Mouse (Mus musculus): ENCODE measurements around the gene Spib. TPM values are rescaled to one million over a fixed set of nuclear protein-coding genes. Genes with fewer than 3 reads are reported as not detected.

Spib gene
- 0.67 and 0.90 TPM in 2 replicates for total RNA-seq (2012; rRNA removed)

DNA sequence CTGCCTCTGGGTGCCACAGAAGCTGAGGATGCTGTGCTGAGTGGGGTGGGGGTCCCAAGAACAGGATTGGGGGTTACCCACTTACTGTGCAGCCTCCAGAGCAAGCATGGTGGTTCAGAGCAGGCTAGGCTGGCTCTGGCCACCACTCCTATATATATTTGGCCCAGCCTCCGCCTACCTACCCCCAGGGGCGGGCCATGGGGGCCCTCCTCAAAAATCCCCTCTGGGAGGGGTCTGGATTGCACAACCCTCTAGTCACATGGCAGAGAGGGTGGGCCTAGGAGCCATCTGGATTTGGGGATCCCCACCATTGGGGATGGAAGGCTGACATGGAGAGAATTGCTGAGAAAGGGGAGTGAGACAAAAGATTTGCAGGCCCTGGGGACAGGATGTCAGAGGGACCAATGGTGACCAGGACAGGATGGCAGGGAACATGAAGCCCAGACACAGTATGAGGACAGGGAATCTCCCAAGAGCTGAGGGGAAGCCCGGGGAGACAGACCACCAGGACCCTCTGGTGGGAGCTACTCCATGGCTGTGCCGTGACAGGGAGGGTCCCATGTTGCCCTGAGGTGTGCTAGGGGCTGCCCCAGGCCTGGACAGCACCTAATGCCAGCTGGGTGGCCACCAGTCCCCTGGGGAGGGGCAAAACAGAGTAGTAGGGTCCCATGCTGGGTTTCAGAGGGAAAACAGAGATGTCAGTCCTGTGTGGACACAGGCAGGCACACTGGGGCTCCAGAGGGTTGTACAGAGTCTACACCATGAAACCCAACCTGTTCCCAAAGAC lies at the start of gene Spib:
TSS of gene Spib (minus strand) at position 126 of the 787 bp plus-strand sequence.
- Histone ChIP-seq H3K9ac (ENCODE audit: insufficient read depth, low read depth, low read length, poor library complexity, severe bottlenecking) (no peak within 1 kb of the TSS), H3K9me3 (ENCODE audit: control insufficient read depth, insufficient read depth, low read depth, low read length) (no peaks in the 10 kb centered on the region), H3K27ac (ENCODE audit: insufficient read depth, low read depth, low read length, poor library complexity, severe bottlenecking) (no peak within 1 kb of the TSS), H3K4me3 (ENCODE audit: insufficient read depth in 1 of 2, low read depth in 1 of 2, low read length in 2 of 2, poor library complexity in 1 of 2, severe bottlenecking in 1 of 2) (no peak within 1 kb of the TSS; a peak in 1 of 4 replicates), H3K4me1 (ENCODE audit: control insufficient read depth in 2 of 2, insufficient read depth in 2 of 2, low read length in 2 of 2, poor library complexity in 1 of 2) (peaks cover 15 to 60% of the 10 kb centered on the region in 2 experiments; a peak in 3 of 4 replicates), H3K36me3 (ENCODE audit: control insufficient read depth, insufficient read depth, low read length, poor library complexity, severe bottlenecking) (peaks cover 43% of the 10 kb centered on the region)
- no peak for DNase-seq (ENCODE audit: low read depth, low spot score)
- TF ChIP-seq HCFC1 (IDR thresholded peaks at IDR 0.05; ENCODE audit: borderline replicate concordance, insufficient read depth, low read length), result no peak
- no peak for TF ChIP-seq MAFK (IDR thresholded peaks at IDR 0.05; ENCODE audit: insufficient read depth, low read depth, low read length)
- TF ChIP-seq ZNF384 (IDR thresholded peaks at IDR 0.05; ENCODE audit: low read depth, low read length), result no peak
- no peak for TF ChIP-seq CHD2 (IDR thresholded peaks at IDR 0.05; ENCODE audit: low read depth, low read length)
- TF ChIP-seq ZC3H11A (IDR thresholded peaks at IDR 0.05; ENCODE audit: borderline replicate concordance, low read depth, low read length), result no peak
- in situ Hi-C loops (cut with MboI; ENCODE audit: low sequenced_read_pairs in 2 of 2, unreplicated experiment in 2 of 2), result no loop called here

DNA sequence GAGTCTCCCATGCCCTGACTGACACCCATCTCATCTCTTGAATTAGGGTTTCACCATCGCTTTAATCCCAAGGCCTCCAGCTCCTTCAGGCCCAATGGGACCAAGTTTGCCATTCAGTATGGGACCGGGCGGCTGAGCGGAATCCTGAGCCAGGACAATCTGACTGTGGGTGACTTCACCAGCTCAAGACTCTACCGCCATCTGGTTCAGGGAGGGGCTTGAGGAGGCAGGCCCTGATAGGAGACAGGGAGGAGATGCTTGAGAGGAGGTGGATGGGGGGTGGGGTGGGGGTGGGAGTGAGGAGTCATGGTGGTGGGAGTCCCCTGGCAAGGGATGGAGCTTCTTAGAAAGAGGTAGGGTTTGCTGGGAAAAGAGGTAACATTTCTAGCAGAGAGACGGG lies 49.8 kb upstream of the Spib start:
- Histone ChIP-seq H3K9me3 (ENCODE audit: control insufficient read depth, insufficient read depth, low read depth, low read length) (no peaks in the 10 kb centered on the region), H3K4me1 (ENCODE audit: control insufficient read depth in 2 of 2, insufficient read depth in 2 of 2, low read length in 2 of 2, poor library complexity in 1 of 2) (peaks cover 0 to 6% of the 10 kb centered on the region in 2 experiments; a peak in 1 of 4 replicates), H3K27ac (ENCODE audit: insufficient read depth, low read depth, low read length, poor library complexity, severe bottlenecking) (no peak overlapping the region), H3K36me3 (ENCODE audit: control insufficient read depth, insufficient read depth, low read length, poor library complexity, severe bottlenecking) (no peaks in the 10 kb centered on the region), H3K4me3 (ENCODE audit: insufficient read depth in 1 of 2, low read depth in 1 of 2, low read length in 2 of 2, poor library complexity in 1 of 2, severe bottlenecking in 1 of 2) (no peak overlapping the region), H3K9ac (ENCODE audit: insufficient read depth, low read depth, low read length, poor library complexity, severe bottlenecking) (no peak overlapping the region)
- DNase-seq (ENCODE audit: low read depth, low spot score), result no peak
- in situ Hi-C loops (cut with MboI; ENCODE audit: low sequenced_read_pairs in 2 of 2, unreplicated experiment in 2 of 2), result no loop called here
- no peak for TF ChIP-seq ZNF384 (IDR thresholded peaks at IDR 0.05; ENCODE audit: low read depth, low read length)
- TF ChIP-seq CHD2 (IDR thresholded peaks at IDR 0.05; ENCODE audit: low read depth, low read length), result no peak
- no peak for TF ChIP-seq ZC3H11A (IDR thresholded peaks at IDR 0.05; ENCODE audit: borderline replicate concordance, low read depth, low read length)
- TF ChIP-seq HCFC1 (IDR thresholded peaks at IDR 0.05; ENCODE audit: borderline replicate concordance, insufficient read depth, low read length), result no peak

DNA sequence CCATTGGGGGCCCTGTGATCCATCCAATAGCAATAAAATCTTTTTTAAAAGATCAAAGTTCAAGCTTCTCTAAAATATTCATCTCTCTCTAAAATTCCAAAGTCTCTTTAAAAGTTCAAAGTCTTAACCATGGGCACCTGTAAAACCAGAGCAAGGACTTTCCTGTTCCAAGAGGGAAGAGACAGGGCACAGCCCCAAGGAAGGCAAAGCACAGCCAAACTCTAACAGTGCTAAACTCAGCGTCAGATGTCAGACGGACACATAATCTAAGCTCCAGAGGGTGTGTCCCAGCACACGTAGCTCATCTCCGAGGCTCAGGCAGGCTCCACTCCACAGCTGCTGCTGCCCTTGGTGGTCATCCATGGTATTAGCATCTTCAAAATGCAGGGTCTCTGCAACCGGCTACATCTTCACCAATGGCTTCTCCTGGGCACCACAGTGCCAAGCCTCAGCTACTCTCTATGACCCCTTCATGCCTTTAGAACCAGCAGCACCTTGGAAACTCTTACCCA lies 44.5 kb upstream of the Spib start:
- no peak overlapping the region for H3K9ac ChIP-seq (ENCODE audit: insufficient read depth, low read depth, low read length, poor library complexity, severe bottlenecking)
- TF ChIP-seq ZNF384 (IDR thresholded peaks at IDR 0.05; ENCODE audit: low read depth, low read length) (no peak), HCFC1 (IDR thresholded peaks at IDR 0.05; ENCODE audit: borderline replicate concordance, insufficient read depth, low read length) (no peak), CHD2 (IDR thresholded peaks at IDR 0.05; ENCODE audit: low read depth, low read length) (no peak), ZC3H11A (IDR thresholded peaks at IDR 0.05; ENCODE audit: borderline replicate concordance, low read depth, low read length) (no peak)
- no peaks in the 10 kb centered on the region for H3K36me3 ChIP-seq (ENCODE audit: control insufficient read depth, insufficient read depth, low read length, poor library complexity, severe bottlenecking)
- H3K9me3 ChIP-seq (ENCODE audit: control insufficient read depth, insufficient read depth, low read depth, low read length), result no peaks in the 10 kb centered on the region
- H3K4me1 ChIP-seq (ENCODE audit: control insufficient read depth in 2 of 2, insufficient read depth in 2 of 2, low read length in 2 of 2, poor library complexity in 1 of 2), result peaks cover 0 to 14% of the 10 kb centered on the region in 2 experiments; a peak in 2 of 4 replicates
- H3K27ac ChIP-seq (ENCODE audit: insufficient read depth, low read depth, low read length, poor library complexity, severe bottlenecking), result no peak overlapping the region
- H3K4me3 ChIP-seq (ENCODE audit: insufficient read depth in 1 of 2, low read depth in 1 of 2, low read length in 2 of 2, poor library complexity in 1 of 2, severe bottlenecking in 1 of 2), result no peak overlapping the region
- DNase-seq (ENCODE audit: low read depth, low spot score), result no peak
- in situ Hi-C loops (cut with MboI; ENCODE audit: low sequenced_read_pairs in 2 of 2, unreplicated experiment in 2 of 2), result no loop called here

DNA sequence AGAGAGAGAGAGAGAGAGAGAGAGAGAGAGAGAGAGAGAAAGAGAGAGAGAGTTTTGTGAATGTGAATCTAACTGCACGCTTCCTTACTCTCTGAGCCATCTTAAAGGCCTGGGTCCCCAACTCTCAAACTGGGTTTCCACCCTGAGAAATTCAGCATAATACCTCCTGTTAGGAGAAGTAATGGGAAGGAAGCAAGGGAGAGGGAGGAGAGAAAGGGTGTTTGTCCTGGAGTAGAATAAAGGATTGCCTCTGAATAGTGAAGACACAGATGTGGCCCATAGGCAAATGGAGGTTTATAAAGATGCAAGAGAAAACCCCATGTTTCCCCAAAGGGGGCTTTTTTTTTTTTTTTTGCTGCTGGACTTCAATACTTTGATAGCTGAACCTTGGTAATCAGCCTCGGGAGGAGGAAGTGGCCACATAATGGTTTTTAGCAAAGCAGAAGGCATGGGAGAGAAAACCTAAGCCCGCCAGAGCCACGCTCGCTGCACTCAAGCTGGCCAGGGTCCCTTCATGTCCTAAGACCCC lies 41.1 kb upstream of the Spib start:
- H3K4me1 ChIP-seq (ENCODE audit: control insufficient read depth in 2 of 2, insufficient read depth in 2 of 2, low read length in 2 of 2, poor library complexity in 1 of 2), result peaks cover 0 to 24% of the 10 kb centered on the region in 2 experiments; a peak in 2 of 4 replicates
- H3K27ac ChIP-seq (ENCODE audit: insufficient read depth, low read depth, low read length, poor library complexity, severe bottlenecking), result no peak overlapping the region
- no peaks in the 10 kb centered on the region for H3K36me3 ChIP-seq (ENCODE audit: control insufficient read depth, insufficient read depth, low read length, poor library complexity, severe bottlenecking)
- no peak for DNase-seq (ENCODE audit: low read depth, low spot score)
- H3K9ac ChIP-seq (ENCODE audit: insufficient read depth, low read depth, low read length, poor library complexity, severe bottlenecking), result no peak overlapping the region
- no peak for TF ChIP-seq ZC3H11A (IDR thresholded peaks at IDR 0.05; ENCODE audit: borderline replicate concordance, low read depth, low read length)
- no peak for TF ChIP-seq CHD2 (IDR thresholded peaks at IDR 0.05; ENCODE audit: low read depth, low read length)
- no peak for TF ChIP-seq MAFK (IDR thresholded peaks at IDR 0.05; ENCODE audit: insufficient read depth, low read depth, low read length)
- TF ChIP-seq ZNF384 (IDR thresholded peaks at IDR 0.05; ENCODE audit: low read depth, low read length), result no peak
- no peak for TF ChIP-seq HCFC1 (IDR thresholded peaks at IDR 0.05; ENCODE audit: borderline replicate concordance, insufficient read depth, low read length)
- no peak overlapping the region for H3K4me3 ChIP-seq (ENCODE audit: insufficient read depth in 1 of 2, low read depth in 1 of 2, low read length in 2 of 2, poor library complexity in 1 of 2, severe bottlenecking in 1 of 2)
- in situ Hi-C loops (cut with MboI; ENCODE audit: low sequenced_read_pairs in 2 of 2, unreplicated experiment in 2 of 2), result no loop called here
- H3K9me3 ChIP-seq (ENCODE audit: control insufficient read depth, insufficient read depth, low read depth, low read length), result no peaks in the 10 kb centered on the region

Measured in ES-E14 (cell line).